Mouse (Mus musculus) lung, postnatal 0 days (tissue): ENCODE measurements at regions not wholly inside any gene's neighbourhood (a gene's known extent, or its start where the extent isn't known, plus 50 kb on each side); places are given as distances from the start of the nearest gene placed in this dataset.

Experiments
- CTCF ChIP-seq: IDR thresholded peaks from 2 replicates; pipeline ENCODE4 v1.5.1; 2016; ENCODE audit warnings: antibody characterized with exemption, mild to moderate bottlenecking
- EP300 ChIP-seq: IDR thresholded peaks from 2 replicates; pipeline ENCODE4 v1.6.1; 2016; ENCODE audit warnings: antibody characterized with exemption, mild to moderate bottlenecking, control low read depth

- no peak for TF ChIP-seq CTCF
- no peak for TF ChIP-seq EP300
Observed at GRCm38 (mm10) chr9:113523173-113523572, 184.9 kb downstream of the Pdcd6ip start.
